Mouse (Mus musculus): ENCODE results near the gene Pip4k2a.

- TF ChIP-seq CTCF (IDR thresholded peaks at IDR 0.05; ENCODE audit: insufficient read depth, low read depth, low read length) (no peak), POLR2A (IDR thresholded peaks at IDR 0.05; ENCODE audit: insufficient read depth, low read depth, low read length) (no peak)
Measured at GRCm38 (mm10) chr2:18839532-18839931, 158.4 kb downstream of the Pip4k2a start.
